Mouse (Mus musculus) Muller cell, postnatal 12 days (primary cell): ENCODE results near the gene 1110008P14Rik.
"Not testable (repeated sequence)": the region's sequence is repeated elsewhere in the genome, so short reads cannot be mapped to it uniquely, and the experiment has no call there.

Source experiments
- DNase-seq: peaks from one replicate; pipeline ENCODE4 v3.0.0-alpha.2; 2015; ENCODE audit errors: inconsistent ontology term

Gene 1110008P14Rik

GRCm38 (mm10) chr2:32363376-32364106 lies 18.2 kb downstream of the 1110008P14Rik start:
- DNase-seq = no peak

GRCm38 (mm10) chr2:32362817-32363340 lies 18.9 kb downstream of the 1110008P14Rik start:
- DNase-seq = peak; percentile 94

- not testable (repeated sequence) for DNase-seq
Observed at GRCm38 (mm10) chr2:32362274-32362673, 19.5 kb downstream of the 1110008P14Rik start.

GRCm38 (mm10) chr2:32361437-32361836 lies 20.3 kb downstream of the 1110008P14Rik start:
- peak; percentile 54 for DNase-seq

GRCm38 (mm10) chr2:32360741-32361140 lies 21.0 kb downstream of the 1110008P14Rik start:
- DNase-seq = peak; percentile 32

- DNase-seq = no peak
Observed at GRCm38 (mm10) chr2:32358381-32358780, 23.4 kb downstream of the 1110008P14Rik start.

- DNase-seq = no peak
Observed at GRCm38 (mm10) chr2:32357710-32358109, 24.0 kb downstream of the 1110008P14Rik start.

GRCm38 (mm10) chr2:32356216-32356615 lies 25.5 kb downstream of the 1110008P14Rik start:
- no peak for DNase-seq

- DNase-seq = no peak
Observed at GRCm38 (mm10) chr2:32354336-32354895, 27.3 kb downstream of the 1110008P14Rik start.

- DNase-seq = no peak
Observed at GRCm38 (mm10) chr2:32353836-32354235, 27.9 kb downstream of the 1110008P14Rik start.

- peak; percentile 82 for DNase-seq
Observed at GRCm38 (mm10) chr2:32353007-32353542, 28.7 kb downstream of the 1110008P14Rik start, which contains the start of gene Dnm1. TSS of gene Dnm1 (minus strand) at chr2:32353338.

- DNase-seq = peak; percentile 40
Observed at GRCm38 (mm10) chr2:32352151-32353006, 29.4 kb downstream of the 1110008P14Rik start, which contains the start of gene Ciz1. TSS of gene Ciz1 (plus strand) at chr2:32352327.

GRCm38 (mm10) chr2:32351471-32351961 lies 30.2 kb downstream of the 1110008P14Rik start:
- no peak for DNase-seq

GRCm38 (mm10) chr2:32350471-32351051 lies 31.2 kb downstream of the 1110008P14Rik start:
- DNase-seq = no peak

- no peak for DNase-seq
Observed at GRCm38 (mm10) chr2:32349625-32350255, 32.0 kb downstream of the 1110008P14Rik start.

- no peak for DNase-seq
Observed at GRCm38 (mm10) chr2:32348311-32348710, 33.4 kb downstream of the 1110008P14Rik start.

- DNase-seq = no peak
Observed at GRCm38 (mm10) chr2:32347019-32347418, 34.7 kb downstream of the 1110008P14Rik start.

GRCm38 (mm10) chr2:32344598-32345321 lies 37.0 kb downstream of the 1110008P14Rik start:
- no peak for DNase-seq

- no peak for DNase-seq
Observed at GRCm38 (mm10) chr2:32344056-32344455, 37.7 kb downstream of the 1110008P14Rik start.

GRCm38 (mm10) chr2:32343351-32343671 lies 38.4 kb downstream of the 1110008P14Rik start:
- DNase-seq = no peak
